Mouse (Mus musculus): ENCODE measurements around the gene Klri2.
"Not testable (repeated sequence)": the region's sequence is repeated elsewhere in the genome, so short reads cannot be mapped to it uniquely, and the experiment has no call there.

Gene Klri2

GRCm38 (mm10) chr6:129740069-129740721 is at the start of gene Klri2:
TSS of gene Klri2 (minus strand) at chr6:129740484.
- no peak for DNase-seq

- DNase-seq: not testable (repeated sequence)
Observed at GRCm38 (mm10) chr6:129784170-129784569, 43.9 kb upstream of the Klri2 start, which contains the start of gene Gm156. TSS of gene Gm156 (minus strand) at chr6:129784270.

- DNase-seq: no peak
Observed at GRCm38 (mm10) chr6:129747654-129748032, 7.4 kb upstream of the Klri2 start.

- DNase-seq: no peak
Observed at GRCm38 (mm10) chr6:129747016-129747653, 6.9 kb upstream of the Klri2 start.

GRCm38 (mm10) chr6:129746151-129746550 is 5.9 kb upstream of the Klri2 start:
- no peak for DNase-seq

- no peak for DNase-seq
Observed at GRCm38 (mm10) chr6:129736414-129736813, 3.9 kb downstream of the Klri2 start.

- DNase-seq: no peak
Observed at GRCm38 (mm10) chr6:129727237-129727636, 13.0 kb downstream of the Klri2 start.

- DNase-seq: no peak
Observed at GRCm38 (mm10) chr6:129721390-129721789, 18.9 kb downstream of the Klri2 start.

- DNase-seq: no peak
Observed at GRCm38 (mm10) chr6:129720487-129720886, 19.8 kb downstream of the Klri2 start.

GRCm38 (mm10) chr6:129717032-129717431 is 23.3 kb downstream of the Klri2 start, which contains the start of gene Klri1:
TSS of gene Klri1 (minus strand) at chr6:129717132.
- DNase-seq: no peak

- DNase-seq: no peak
Observed at GRCm38 (mm10) chr6:129713566-129713965, 26.7 kb downstream of the Klri2 start.

- not testable (repeated sequence) for DNase-seq
Observed at GRCm38 (mm10) chr6:129691436-129691835, 48.8 kb downstream of the Klri2 start.

GRCm38 (mm10) chr6:129680379-129680778 is 59.9 kb downstream of the Klri2 start:
- peak; percentile 6 for DNase-seq

Data from thymus, postnatal 25 days (tissue).